In genomic region chr9:107630576-107630975, GRCm38 (mm10) we compare ENCODE assay signal across 8 mouse cellular contexts. TPM values are rescaled to one million over a fixed set of nuclear protein-coding genes. Genes with fewer than 3 reads are reported as not detected.
A peak's percentile ranks its signal among the peaks of the same experiment; 100 is the strongest.
DNase-seq lines count a peak whose midpoint lies in the region; ATAC-seq and TF ChIP-seq lines count a peak whose summit lies in the region.

No protein-coding gene starts in this region.

- no peaks in the 10 kb centered on the region for H3K27me3 ChIP-seq in kidney, embryonic 14.5 days (ENCODE audit: control insufficient read depth, insufficient read depth, low read length)
- H3K27me3 ChIP-seq in embryonic facial prominence, embryonic 13.5 days: no peaks in the 10 kb centered on the region
- no peaks in the 10 kb centered on the region for H3K27me3 ChIP-seq in intestine, postnatal 0 days (replicated peaks; ENCODE audit: control insufficient read depth, insufficient read depth, low read length)
- H3K27me3 ChIP-seq in midbrain, postnatal 0 days (ENCODE audit: insufficient read depth, low read length): no peaks in the 10 kb centered on the region

- H3K9ac ChIP-seq in kidney, embryonic 14.5 days (ENCODE audit: low read depth, low read length): peak overlapping the region; percentile 44
- H3K9ac ChIP-seq in ES-E14 (ENCODE audit: insufficient read depth, low read depth, low read length, poor library complexity, severe bottlenecking): peak overlapping the region; percentile 19; the same call in 1 of the 2 replicates
- H3K9ac ChIP-seq in embryonic facial prominence, embryonic 13.5 days: peak overlapping the region; percentile 66
- no peak overlapping the region for H3K9ac ChIP-seq in intestine, postnatal 0 days (ENCODE audit: low read depth, low read length)
- peak overlapping the region; percentile 42; the same call in 1 of the 2 replicates for H3K9ac ChIP-seq in midbrain, postnatal 0 days (replicated peaks; ENCODE audit: low read length, poor library complexity, severe bottlenecking)

- in situ Hi-C loops in ES-E14 (cut with MboI; ENCODE audit: low sequenced_read_pairs in 2 of 2, unreplicated experiment in 2 of 2): no loop called here

- no peak for TF ChIP-seq CTCF in intestine, postnatal 0 days (IDR thresholded peaks at IDR 0.05; ENCODE audit: low read depth)
- no peak for TF ChIP-seq CTCF in midbrain, postnatal 0 days (IDR thresholded peaks at IDR 0.05)

- no peak overlapping the region for H3K4me3 ChIP-seq in kidney, embryonic 14.5 days (ENCODE audit: low read length)
- H3K4me3 ChIP-seq in ES-E14 (ENCODE audit: insufficient read depth in 1 of 2, low read depth in 1 of 2, low read length in 2 of 2, poor library complexity in 1 of 2, severe bottlenecking in 1 of 2): peak overlapping the region; percentile 21 to 31; a peak in 2 of 4 replicates
- peak overlapping the region; percentile 21; the same call in 1 of the 2 replicates for H3K4me3 ChIP-seq in embryonic facial prominence, embryonic 13.5 days
- H3K4me3 ChIP-seq in intestine, postnatal 0 days (ENCODE audit: low read depth, low read length): no peak overlapping the region
- no peak overlapping the region for H3K4me3 ChIP-seq in midbrain, postnatal 0 days (ENCODE audit: low read depth, low read length)

- no peak for ATAC-seq in kidney, embryonic 14.5 days (ENCODE audit: low FRiP score, low TSS enrichment)
- no peak for ATAC-seq in embryonic facial prominence, embryonic 13.5 days (ENCODE audit: insufficient number of reproducible peaks, insufficient read depth, low FRiP score, low TSS enrichment, low read depth)
- no peak for ATAC-seq in intestine, postnatal 0 days
- peak; percentile 11; the same call in 1 of the 2 replicates for ATAC-seq in midbrain, postnatal 0 days (ENCODE audit: low FRiP score)

- 17% methylated on average over 4 of the region's 4 CpGs for WGBS in kidney, embryonic 14.5 days
- 3% methylated on average over 4 of the region's 4 CpGs for WGBS in embryonic facial prominence, embryonic 13.5 days
- WGBS in intestine, postnatal 0 days: 50% methylated on average over 4 of the region's 4 CpGs
- WGBS in midbrain, postnatal 0 days: 7% methylated on average over 4 of the region's 4 CpGs

- peak overlapping the region; percentile 86 for H3K27ac ChIP-seq in kidney, embryonic 14.5 days (ENCODE audit: low read depth, low read length)
- H3K27ac ChIP-seq in ES-E14 (ENCODE audit: insufficient read depth, low read depth, low read length, poor library complexity, severe bottlenecking): peak overlapping the region; percentile 69; the same call in 1 of the 2 replicates
- H3K27ac ChIP-seq in embryonic facial prominence, embryonic 13.5 days: peak overlapping the region; percentile 91
- H3K27ac ChIP-seq in intestine, postnatal 0 days (ENCODE audit: low read depth, low read length): no peak overlapping the region
- peak overlapping the region; percentile 95 for H3K27ac ChIP-seq in midbrain, postnatal 0 days (ENCODE audit: low read depth, low read length)

- no peak for DNase-seq in kidney, postnatal 36 days
- peak; percentile 96 for DNase-seq in ES-E14 (ENCODE audit: low read depth, low spot score)
- DNase-seq in midbrain, postnatal 0 days (ENCODE audit: low spot score): peak; percentile 84
- no peak for DNase-seq in urinary bladder, postnatal 25 days (ENCODE audit: low spot score)
- DNase-seq in cerebellum, postnatal 36 days: no peak

- H3K36me3 ChIP-seq in kidney, embryonic 14.5 days (ENCODE audit: control insufficient read depth, insufficient read depth, low read length): peaks cover 17% of the 10 kb centered on the region
- H3K36me3 ChIP-seq in ES-E14 (ENCODE audit: control insufficient read depth, insufficient read depth, low read length, poor library complexity, severe bottlenecking): peaks cover 1% of the 10 kb centered on the region; the same call in 1 of the 2 replicates
- peaks cover 27% of the 10 kb centered on the region for H3K36me3 ChIP-seq in embryonic facial prominence, embryonic 13.5 days
- H3K36me3 ChIP-seq in intestine, postnatal 0 days (ENCODE audit: control insufficient read depth, insufficient read depth): peaks cover 5% of the 10 kb centered on the region; the same call in 1 of the 2 replicates
- H3K36me3 ChIP-seq in midbrain, postnatal 0 days (ENCODE audit: insufficient read depth, low read length): no peaks in the 10 kb centered on the region

- peak overlapping the region; percentile 32 for H3K4me2 ChIP-seq in kidney, embryonic 14.5 days (replicated peaks; ENCODE audit: low read depth, low read length)
- peak overlapping the region; percentile 99 for H3K4me2 ChIP-seq in embryonic facial prominence, embryonic 13.5 days
- H3K4me2 ChIP-seq in intestine, postnatal 0 days (replicated peaks; ENCODE audit: low read depth): peak overlapping the region; percentile 27; the same call in 1 of the 2 replicates
- H3K4me2 ChIP-seq in midbrain, postnatal 0 days (ENCODE audit: low read depth, low read length, poor library complexity, severe bottlenecking): peak overlapping the region; percentile 34

- no peaks in the 10 kb centered on the region for H3K9me3 ChIP-seq in kidney, embryonic 14.5 days (ENCODE audit: control insufficient read depth, low read length)
- H3K9me3 ChIP-seq in ES-E14 (ENCODE audit: control insufficient read depth, insufficient read depth, low read depth, low read length): no peaks in the 10 kb centered on the region
- no peaks in the 10 kb centered on the region for H3K9me3 ChIP-seq in embryonic facial prominence, embryonic 13.5 days
- no peaks in the 10 kb centered on the region for H3K9me3 ChIP-seq in intestine, postnatal 0 days (ENCODE audit: control insufficient read depth)
- no peaks in the 10 kb centered on the region for H3K9me3 ChIP-seq in midbrain, postnatal 0 days (ENCODE audit: low read length)

- H3K4me1 ChIP-seq in kidney, embryonic 14.5 days (ENCODE audit: control insufficient read depth, insufficient read depth, low read length): peaks cover 65% of the 10 kb centered on the region
- peaks cover 14 to 50% of the 10 kb centered on the region in 2 experiments; a peak in 3 of 4 replicates for H3K4me1 ChIP-seq in ES-E14 (ENCODE audit: control insufficient read depth in 2 of 2, insufficient read depth in 2 of 2, low read length in 2 of 2, poor library complexity in 1 of 2)
- H3K4me1 ChIP-seq in embryonic facial prominence, embryonic 13.5 days: peaks cover 83% of the 10 kb centered on the region
- H3K4me1 ChIP-seq in intestine, postnatal 0 days (replicated peaks; ENCODE audit: control insufficient read depth, insufficient read depth, low read length): peaks cover 20% of the 10 kb centered on the region
- H3K4me1 ChIP-seq in midbrain, postnatal 0 days (ENCODE audit: insufficient read depth, low read length): peaks cover 56% of the 10 kb centered on the region

TF ChIP-seq in ES-E14, 5 proteins besides CTCF, POLR2A, EP300 and RAD21 (continues in another document):
- TF ChIP-seq ZNF384 (IDR thresholded peaks at IDR 0.05; ENCODE audit: low read depth, low read length): 0 out of 2 replicates have a peak, but pooled peaks have one; percentile 11
- 0 out of 2 replicates have a peak, but pooled peaks have one; percentile 27 for TF ChIP-seq CHD2 (IDR thresholded peaks at IDR 0.05; ENCODE audit: low read depth, low read length)
- no peak; the same call in 1 of the 2 replicates for TF ChIP-seq HCFC1 (IDR thresholded peaks at IDR 0.05; ENCODE audit: borderline replicate concordance, insufficient read depth, low read length)
- no peak for TF ChIP-seq MAFK (IDR thresholded peaks at IDR 0.05; ENCODE audit: insufficient read depth, low read depth, low read length)

RNA-seq across cellular contexts. Expression of gene Gnai2, which starts 4.6 kb away (rescaled TPM):
- 386 and 445 TPM in 2 replicates for polyA plus RNA-seq in kidney, embryonic 14.5 days (2014; fragmentation: Nextera tagmentation; extraction: Ambion mirVana)
- 178 and 232 TPM in 2 replicates for total RNA-seq in ES-E14 (2012; rRNA removed)
- polyA plus RNA-seq in embryonic facial prominence, embryonic 13.5 days (2015; fragmentation: Nextera tagmentation; extraction: Ambion mirVana): 446 and 470 TPM in 2 replicates
- polyA plus RNA-seq in intestine, postnatal 0 days (2015; fragmentation: Nextera tagmentation; extraction: Ambion mirVana): 245 and 265 TPM in 2 replicates
- 224 and 241 TPM in 2 replicates for total RNA-seq in midbrain, postnatal 0 days (2014; rRNA removed)
- polyA plus RNA-seq in midbrain, postnatal 0 days (2015; fragmentation: Nextera tagmentation; extraction: Ambion mirVana): 260 and 264 TPM in 2 replicates

RNA-seq across cellular contexts. Expression of gene Sema3b, which starts 21.5 kb away (rescaled TPM):
- polyA plus RNA-seq in kidney, embryonic 14.5 days (2014; fragmentation: Nextera tagmentation; extraction: Ambion mirVana): 6.4 and 9.5 TPM in 2 replicates
- total RNA-seq in ES-E14 (2012; rRNA removed): 7.4 and 7.6 TPM in 2 replicates
- 8.4 and 8.6 TPM in 2 replicates for polyA plus RNA-seq in embryonic facial prominence, embryonic 13.5 days (2015; fragmentation: Nextera tagmentation; extraction: Ambion mirVana)
- 37.1 and 37.3 TPM in 2 replicates for polyA plus RNA-seq in intestine, postnatal 0 days (2015; fragmentation: Nextera tagmentation; extraction: Ambion mirVana)
- 5.7 and 16.7 TPM in 2 replicates for total RNA-seq in midbrain, postnatal 0 days (2014; rRNA removed)
- 4.0 and 5.1 TPM in 2 replicates for polyA plus RNA-seq in midbrain, postnatal 0 days (2015; fragmentation: Nextera tagmentation; extraction: Ambion mirVana)

RNA-seq across cellular contexts. Expression of gene Slc38a3, which starts 38.8 kb away (rescaled TPM):
- polyA plus RNA-seq in kidney, embryonic 14.5 days (2014; fragmentation: Nextera tagmentation; extraction: Ambion mirVana): 4.8 and 6.5 TPM in 2 replicates
- 2.9 and 8.9 TPM in 2 replicates for total RNA-seq in ES-E14 (2012; rRNA removed)
- 3.4 and 4.1 TPM in 2 replicates for polyA plus RNA-seq in embryonic facial prominence, embryonic 13.5 days (2015; fragmentation: Nextera tagmentation; extraction: Ambion mirVana)
- 15.5 and 15.6 TPM in 2 replicates for polyA plus RNA-seq in intestine, postnatal 0 days (2015; fragmentation: Nextera tagmentation; extraction: Ambion mirVana)
- 70.0 and 94.5 TPM in 2 replicates for total RNA-seq in midbrain, postnatal 0 days (2014; rRNA removed)
- 37.6 and 44.6 TPM in 2 replicates for polyA plus RNA-seq in midbrain, postnatal 0 days (2015; fragmentation: Nextera tagmentation; extraction: Ambion mirVana)

RNA-seq across cellular contexts. Expression of gene Ifrd2, which starts 43.1 kb away (rescaled TPM):
- polyA plus RNA-seq in kidney, embryonic 14.5 days (2014; fragmentation: Nextera tagmentation; extraction: Ambion mirVana): 59.1 and 61.4 TPM in 2 replicates
- 66.6 and 82.7 TPM in 2 replicates for total RNA-seq in ES-E14 (2012; rRNA removed)
- polyA plus RNA-seq in embryonic facial prominence, embryonic 13.5 days (2015; fragmentation: Nextera tagmentation; extraction: Ambion mirVana): 39.3 and 54.2 TPM in 2 replicates
- polyA plus RNA-seq in intestine, postnatal 0 days (2015; fragmentation: Nextera tagmentation; extraction: Ambion mirVana): 36.9 and 38.9 TPM in 2 replicates
- total RNA-seq in midbrain, postnatal 0 days (2014; rRNA removed): 8.4 and 8.9 TPM in 2 replicates
- 6.5 and 7.5 TPM in 2 replicates for polyA plus RNA-seq in midbrain, postnatal 0 days (2015; fragmentation: Nextera tagmentation; extraction: Ambion mirVana)

RNA-seq across cellular contexts. Expression of gene Gnat1, which starts 48.9 kb away (rescaled TPM):
- 4.7 and 5.3 TPM in 2 replicates for polyA plus RNA-seq in kidney, embryonic 14.5 days (2014; fragmentation: Nextera tagmentation; extraction: Ambion mirVana)
- total RNA-seq in ES-E14 (2012; rRNA removed): 1.2 and 1.8 TPM in 2 replicates
- 1.2 and 2.0 TPM in 2 replicates for polyA plus RNA-seq in embryonic facial prominence, embryonic 13.5 days (2015; fragmentation: Nextera tagmentation; extraction: Ambion mirVana)
- polyA plus RNA-seq in intestine, postnatal 0 days (2015; fragmentation: Nextera tagmentation; extraction: Ambion mirVana): 1.6 and 1.9 TPM in 2 replicates
- 0.52 and 0.55 TPM in 2 replicates for total RNA-seq in midbrain, postnatal 0 days (2014; rRNA removed)
- 2.3 and 2.6 TPM in 2 replicates for polyA plus RNA-seq in midbrain, postnatal 0 days (2015; fragmentation: Nextera tagmentation; extraction: Ambion mirVana)

Comparison
In these comparisons a context has a peak if more than half of its experiments do, and no peak if none do; other contexts are left out.
1. H3K4me2 ChIP-seq: peak in every context shown above with its lines; median percentile 99 in embryonic facial prominence, embryonic 13.5 days; 34 in midbrain, postnatal 0 days; 32 in kidney, embryonic 14.5 days; 27 in intestine, postnatal 0 days.
2. H3K4me3 ChIP-seq: peak in ES-E14 (2 of 2) and embryonic facial prominence, embryonic 13.5 days (single experiment); none in kidney, embryonic 14.5 days (single experiment), intestine, postnatal 0 days (single experiment) and midbrain, postnatal 0 days (single experiment).
3. DNase-seq: peak in ES-E14 (single experiment) and midbrain, postnatal 0 days (single experiment); none in kidney, postnatal 36 days (0 of 2), urinary bladder, postnatal 25 days (single experiment) and cerebellum, postnatal 36 days (0 of 2).